Mouse (Mus musculus) hindbrain, embryonic 11.5 days (tissue): Measurements from ENCODE around the gene Cabp4. TPM values are rescaled to one million over a fixed set of nuclear protein-coding genes. Genes with fewer than 3 reads are reported as not detected.

Experiments
- ATAC-seq: fragments of 200-750 bp; cut with Nextera tagmentation; 2 replicates; pipeline ENCODE4 v1.8.0; 2017; ENCODE audit warnings: mild to moderate bottlenecking, moderate TSS enrichment, moderate library complexity; ENCODE audit not compliant: low FRiP score
- DNase-seq: peaks from one replicate; pipeline ENCODE4 v3.0.0-alpha.2; 2015; ENCODE audit warnings: low spot score
- H3K27ac ChIP-seq: fragments of 300-500 bp; sonication (generic); 2 replicates; pipeline ENCODE4 v1.5.1; 2014; ENCODE audit warnings: mild to moderate bottlenecking, low read depth, low read length
- H3K27me3 ChIP-seq: fragments of 300-500 bp; sonication (generic); 2 replicates; pipeline ENCODE4 v1.6.1; 2014; ENCODE audit warnings: mild to moderate bottlenecking, low read length, moderate library complexity, mixed read lengths; ENCODE audit not compliant: control insufficient read depth, insufficient read depth
- H3K36me3 ChIP-seq: fragments of 300-500 bp; sonication (generic); 2 replicates; pipeline ENCODE4 v1.6.1; 2014; ENCODE audit warnings: mild to moderate bottlenecking, low read length, moderate library complexity, mixed read lengths; ENCODE audit not compliant: control insufficient read depth, insufficient read depth
- H3K4me1 ChIP-seq: fragments of 300-500 bp; sonication (generic); replicated peaks from 2 replicates; pipeline ENCODE4 v1.6.1; 2014; ENCODE audit warnings: low read length, mixed read lengths; ENCODE audit not compliant: control insufficient read depth, insufficient read depth
- H3K4me2 ChIP-seq: fragments of 300-500 bp; sonication (generic); replicated peaks from 2 replicates; pipeline ENCODE4 v1.6.1; 2014; ENCODE audit warnings: mild to moderate bottlenecking, low read depth, low read length
- H3K4me3 ChIP-seq: fragments of 300-500 bp; sonication (generic); 2 replicates; pipeline ENCODE4 v1.5.1; 2014; ENCODE audit warnings: low read depth, low read length
- H3K9ac ChIP-seq: fragments of 300-500 bp; sonication (generic); 2 replicates; pipeline ENCODE4 v1.6.1; 2014; ENCODE audit warnings: low read depth, low read length
- H3K9me3 ChIP-seq: fragments of 300-500 bp; sonication (generic); 2 replicates; pipeline ENCODE4 v1.6.1; 2016; ENCODE audit warnings: low read length; ENCODE audit not compliant: control insufficient read depth
- WGBS: fragments of 180-500 bp; shearing (Covaris S2); extraction: QIAGEN DNeasy Blood & Tissue Kit; methylation state at CpG from one replicate; pipeline ENCODE4 v1.1.7; 2014; 5-methylcytosine and 5-hydroxymethylcytosine counted together
- polyA plus RNA-seq: library from polyadenylated mRNA; unstranded; fragments of >200 nt; fragmentation: Nextera tagmentation; extraction: Ambion mirVana; gene quantifications from 2 replicates; pipeline ENCODE4 v1.2.1, GENCODE M21; 2014

The Cabp4 gene
- polyA plus RNA-seq, 1 experiment from 2014 or later = not detected

GRCm38 (mm10) chr19:4156771-4157170 is 12.9 kb upstream of the Cabp4 start:
- no peak overlapping the region for H3K4me3 ChIP-seq
- peaks cover 10% of the 10 kb centered on the region; the same call in 1 of the 2 replicates for H3K36me3 ChIP-seq
- ATAC-seq = no peak
- no peaks in the 10 kb centered on the region for H3K4me1 ChIP-seq
- H3K9ac ChIP-seq = no peak overlapping the region
- H3K4me2 ChIP-seq = no peak overlapping the region
- 94% methylated on average over 12 of the region's 12 CpGs for WGBS
- no peaks in the 10 kb centered on the region for H3K27me3 ChIP-seq
- no peaks in the 10 kb centered on the region for H3K9me3 ChIP-seq
- no peak for DNase-seq
- no peak overlapping the region for H3K27ac ChIP-seq

- no peak overlapping the region for H3K9ac ChIP-seq
- no peak overlapping the region for H3K4me3 ChIP-seq
- peak overlapping the region; percentile 58; the same call in 1 of the 2 replicates for H3K27ac ChIP-seq
- H3K4me1 ChIP-seq = no peaks in the 10 kb centered on the region
- ATAC-seq (no peak), DNase-seq (no peak)
- H3K36me3 ChIP-seq = peaks cover 10% of the 10 kb centered on the region; the same call in 1 of the 2 replicates
- WGBS = 71% methylated on average over 20 of the region's 20 CpGs
- no peaks in the 10 kb centered on the region for H3K27me3 ChIP-seq
- no peaks in the 10 kb centered on the region for H3K9me3 ChIP-seq
- no peak overlapping the region for H3K4me2 ChIP-seq
Measured at GRCm38 (mm10) chr19:4156073-4156579, 12.3 kb upstream of the Cabp4 start.

GRCm38 (mm10) chr19:4155223-4156072 is 11.6 kb upstream of the Cabp4 start:
- Histone ChIP-seq H3K9ac (no peak overlapping the region), H3K36me3 (0 out of 2 replicates have a peak, but pooled peaks cover 6% of the 10 kb centered on the region), H3K27me3 (no peaks in the 10 kb centered on the region), H3K4me1 (no peaks in the 10 kb centered on the region), H3K4me2 (no peak overlapping the region), H3K27ac (peak overlapping the region; percentile 58; the same call in 1 of the 2 replicates), H3K4me3 (no peak overlapping the region), H3K9me3 (no peaks in the 10 kb centered on the region)
- no peak for DNase-seq
- ATAC-seq = 0 out of 2 replicates have a peak, but pooled peaks have one; percentile 5
- WGBS = 70% methylated on average over 6 of the region's 6 CpGs

GRCm38 (mm10) chr19:4154437-4155222 is 10.8 kb upstream of the Cabp4 start:
- ATAC-seq (no peak), DNase-seq (no peak)
- H3K4me1 ChIP-seq = no peaks in the 10 kb centered on the region
- H3K9ac ChIP-seq = no peak overlapping the region
- H3K27me3 ChIP-seq = no peaks in the 10 kb centered on the region
- no peaks in the 10 kb centered on the region for H3K9me3 ChIP-seq
- no peak overlapping the region for H3K4me3 ChIP-seq
- 0 out of 2 replicates have a peak, but pooled peaks cover 8% of the 10 kb centered on the region for H3K36me3 ChIP-seq
- H3K4me2 ChIP-seq = no peak overlapping the region
- H3K27ac ChIP-seq = no peak overlapping the region
- 82% methylated on average over 13 of the region's 13 CpGs for WGBS

- H3K4me1 ChIP-seq = peaks cover 6% of the 10 kb centered on the region
Measured at GRCm38 (mm10) chr19:4153232-4153654, 9.4 kb upstream of the Cabp4 start, which contains the start of gene Ptprcap. Gene Ptprcap (plus strand): TSS chr19:4153604.

GRCm38 (mm10) chr19:4152445-4153231 is 8.8 kb upstream of the Cabp4 start:
- no peak overlapping the region for H3K9ac ChIP-seq
- no peak for DNase-seq

More at GRCm38 (mm10) chr19:4153232-4153654, 9.4 kb upstream of the Cabp4 start, which contains the start of gene Ptprcap:
- Histone ChIP-seq H3K4me3 (no peak within 1 kb of the TSS), H3K9ac (0 out of 2 replicates have a peak within 1 kb of the TSS, but pooled peaks have one; percentile 7), H3K36me3 (0 out of 2 replicates have a peak, but pooled peaks cover 4% of the 10 kb centered on the region), H3K27me3 (no peaks in the 10 kb centered on the region), H3K27ac (no peak within 1 kb of the TSS), H3K4me2 (no peak within 1 kb of the TSS), H3K9me3 (no peaks in the 10 kb centered on the region)
- no peak for ATAC-seq
- no peak for DNase-seq
- WGBS = 80% methylated on average over 11 of the region's 11 CpGs

GRCm38 (mm10) chr19:4151898-4152297 is 8.1 kb upstream of the Cabp4 start:
- H3K4me3 ChIP-seq = no peak overlapping the region
- no peak overlapping the region for H3K4me2 ChIP-seq
- 0 out of 2 replicates have a peak, but pooled peaks cover 4% of the 10 kb centered on the region for H3K36me3 ChIP-seq
- H3K4me1 ChIP-seq = peaks cover 8% of the 10 kb centered on the region
- no peak overlapping the region for H3K27ac ChIP-seq
- WGBS = 90% methylated on average over 5 of the region's 5 CpGs
- ATAC-seq = no peak
- no peaks in the 10 kb centered on the region for H3K27me3 ChIP-seq
- H3K9me3 ChIP-seq = no peaks in the 10 kb centered on the region
- no peak overlapping the region for H3K9ac ChIP-seq
- DNase-seq = no peak

More at GRCm38 (mm10) chr19:4152445-4153231, 8.8 kb upstream of the Cabp4 start:
- Histone ChIP-seq H3K9me3 (no peaks in the 10 kb centered on the region), H3K27ac (no peak overlapping the region), H3K4me3 (no peak overlapping the region), H3K4me2 (no peak overlapping the region), H3K36me3 (0 out of 2 replicates have a peak, but pooled peaks cover 4% of the 10 kb centered on the region), H3K4me1 (peaks cover 8% of the 10 kb centered on the region), H3K27me3 (no peaks in the 10 kb centered on the region)
- ATAC-seq = no peak
- 91% methylated on average over 8 of the region's 8 CpGs for WGBS

GRCm38 (mm10) chr19:4151488-4151860 is 7.6 kb upstream of the Cabp4 start:
- Histone ChIP-seq H3K4me3 (no peak overlapping the region), H3K36me3 (0 out of 2 replicates have a peak, but pooled peaks cover 4% of the 10 kb centered on the region), H3K4me1 (peaks cover 8% of the 10 kb centered on the region), H3K9me3 (no peaks in the 10 kb centered on the region), H3K4me2 (no peak overlapping the region), H3K9ac (no peak overlapping the region), H3K27me3 (no peaks in the 10 kb centered on the region), H3K27ac (no peak overlapping the region)
- WGBS = 91% methylated on average over 3 of the region's 5 CpGs
- DNase-seq (no peak), ATAC-seq (no peak)
